Mouse (Mus musculus) limb, embryonic 14.5 days (tissue): ENCODE measurements at regions not wholly inside any gene's neighbourhood (a gene's known extent, or its start where the extent isn't known, plus 50 kb on each side); places are given as distances from the start of the nearest gene placed in this dataset.

Source experiments
- ATAC-seq: fragments of 200-750 bp; cut with Nextera tagmentation; 2 replicates; pipeline ENCODE4 v1.8.0; 2017; ENCODE audit warnings: low read depth, moderate number of reproducible peaks, moderate TSS enrichment; ENCODE audit not compliant: low FRiP score
- DNase-seq: peaks from one replicate; pipeline ENCODE4 v3.0.0-alpha.2; 2015; ENCODE audit warnings: low spot score
- H3K27ac ChIP-seq: fragments of 300-500 bp; sonication (generic); replicated peaks from 2 replicates; pipeline ENCODE4 v1.5.1; 2014; ENCODE audit warnings: low read depth, mild to moderate bottlenecking, low read length, moderate library complexity, mixed read lengths
- H3K27me3 ChIP-seq: fragments of 300-500 bp; sonication (generic); 2 replicates; pipeline ENCODE4 v1.6.1; 2014; ENCODE audit warnings: low read length, mixed read lengths; ENCODE audit not compliant: control insufficient read depth, insufficient read depth
- H3K36me3 ChIP-seq: fragments of 300-500 bp; sonication (generic); 2 replicates; pipeline ENCODE4 v1.6.1; 2014; ENCODE audit warnings: mild to moderate bottlenecking, low read length, moderate library complexity, mixed read lengths; ENCODE audit not compliant: control insufficient read depth, insufficient read depth
- H3K4me1 ChIP-seq: fragments of 300-500 bp; sonication (generic); 2 replicates; pipeline ENCODE4 v1.6.1; 2014; ENCODE audit warnings: antibody characterized with exemption, low read length, mixed read lengths; ENCODE audit not compliant: control insufficient read depth, insufficient read depth
- H3K4me2 ChIP-seq: fragments of 300-500 bp; sonication (generic); replicated peaks from 2 replicates; pipeline ENCODE4 v1.6.1; 2014; ENCODE audit warnings: low read depth, mild to moderate bottlenecking, low read length, moderate library complexity; ENCODE audit not compliant: severe bottlenecking
- H3K4me3 ChIP-seq: fragments of 300-500 bp; sonication (generic); replicated peaks from 2 replicates; pipeline ENCODE4 v1.5.1; 2014; ENCODE audit warnings: low read length
- H3K9ac ChIP-seq: fragments of 300-500 bp; sonication (generic); 2 replicates; pipeline ENCODE4 v1.6.1; 2014; ENCODE audit warnings: mild to moderate bottlenecking, low read depth, low read length, moderate library complexity; ENCODE audit not compliant: severe bottlenecking
- H3K9me3 ChIP-seq: fragments of 300-500 bp; sonication (generic); 2 replicates; pipeline ENCODE4 v1.6.1; 2016; ENCODE audit warnings: low read length; ENCODE audit not compliant: control insufficient read depth
- POLR2A ChIP-seq: fragments of 200-500 bp; IDR thresholded peaks from 2 replicates; pipeline ENCODE4 v1.8.0; 2012; ENCODE audit warnings: inconsistent platforms, mild to moderate bottlenecking, moderate library complexity, borderline replicate concordance; ENCODE audit not compliant: insufficient read depth, insufficient read length; ENCODE audit errors: extremely low read depth
- WGBS: fragments of 180-500 bp; shearing (Covaris S2); extraction: QIAGEN DNeasy Blood & Tissue Kit; methylation state at CpG from one replicate; pipeline ENCODE4 v1.1.7; 2014; 5-methylcytosine and 5-hydroxymethylcytosine counted together

GRCm38 (mm10) chr4:33799110-33799509 is 125.3 kb upstream of the Cnr1 start:
- H3K4me1 ChIP-seq: no peaks in the 10 kb centered on the region
- H3K27me3 ChIP-seq: no peaks in the 10 kb centered on the region
- no peak overlapping the region for H3K27ac ChIP-seq
- H3K9me3 ChIP-seq: no peaks in the 10 kb centered on the region
- H3K9ac ChIP-seq: no peak overlapping the region
- 54% methylated on average over 6 of the region's 6 CpGs for WGBS
- no peak overlapping the region for H3K4me2 ChIP-seq
- ATAC-seq (no peak), DNase-seq (no peak)
- no peak overlapping the region for H3K4me3 ChIP-seq
- no peak for TF ChIP-seq POLR2A
- H3K36me3 ChIP-seq: no peaks in the 10 kb centered on the region

DNA sequence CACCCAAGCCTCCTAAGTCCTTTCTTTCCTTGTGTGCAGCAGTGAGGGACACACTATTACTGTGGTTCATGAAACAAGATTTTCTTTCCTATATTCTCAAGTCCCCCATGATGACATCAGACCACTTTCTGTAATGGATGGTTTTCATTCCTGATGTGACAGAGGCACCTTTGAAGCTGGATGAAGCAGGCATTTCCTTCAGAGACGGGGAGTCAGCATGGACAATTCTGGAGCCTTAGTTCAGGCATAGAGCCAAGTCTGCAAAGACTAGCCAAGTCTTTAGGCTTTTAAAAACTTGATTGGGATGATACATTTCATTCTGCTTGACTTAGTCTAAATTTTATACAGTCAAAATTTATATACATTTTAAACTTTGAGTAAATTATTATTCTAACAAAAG is 124.6 kb upstream of the Cnr1 start:
- H3K27me3 ChIP-seq: no peaks in the 10 kb centered on the region
- DNase-seq (peak; percentile 17), ATAC-seq (no peak)
- no peak overlapping the region for H3K27ac ChIP-seq
- H3K9ac ChIP-seq: no peak overlapping the region
- 31% methylated on average over 1 of the region's 1 CpGs for whole genome bisulfite sequencing
- H3K9me3 ChIP-seq: no peaks in the 10 kb centered on the region
- H3K36me3 ChIP-seq: no peaks in the 10 kb centered on the region
- no peak overlapping the region for H3K4me3 ChIP-seq
- H3K4me1 ChIP-seq: no peaks in the 10 kb centered on the region
- H3K4me2 ChIP-seq: no peak overlapping the region
- TF ChIP-seq POLR2A: no peak

DNA sequence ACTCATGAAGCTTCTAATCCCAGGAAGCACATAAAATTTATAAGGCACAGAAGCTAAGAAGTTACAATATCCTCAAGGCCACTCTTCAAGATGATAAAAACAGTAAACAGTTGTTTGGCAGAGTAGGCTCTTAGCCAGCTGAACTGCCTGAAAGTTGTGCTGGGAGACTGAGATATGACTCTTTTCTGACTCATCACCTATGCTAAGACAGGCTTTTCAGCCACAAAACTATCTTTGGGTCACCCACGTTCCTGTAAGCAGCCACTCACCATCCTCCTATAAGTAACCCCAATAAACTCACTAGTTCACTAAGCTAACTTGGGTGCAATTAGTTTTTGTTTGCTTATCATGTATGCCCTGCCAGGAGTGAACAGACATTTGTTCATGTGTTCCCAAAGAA is 112.1 kb upstream of the Cnr1 start:
- H3K4me2 ChIP-seq: no peak overlapping the region
- no peaks in the 10 kb centered on the region for H3K9me3 ChIP-seq
- ATAC-seq: no peak
- no peaks in the 10 kb centered on the region for H3K4me1 ChIP-seq
- H3K9ac ChIP-seq: no peak overlapping the region
- no peak for TF ChIP-seq POLR2A
- 52% methylated on average over 1 of the region's 1 CpGs for WGBS
- no peak overlapping the region for H3K4me3 ChIP-seq
- H3K27ac ChIP-seq: no peak overlapping the region
- H3K36me3 ChIP-seq: no peaks in the 10 kb centered on the region
- H3K27me3 ChIP-seq: no peaks in the 10 kb centered on the region
- DNase-seq: no peak

GRCm38 (mm10) chr4:33823850-33824249 is 100.5 kb upstream of the Cnr1 start:
- no peak overlapping the region for H3K9ac ChIP-seq

GRCm38 (mm10) chr4:33833134-33833533 is 91.3 kb upstream of the Cnr1 start:
- Histone ChIP-seq H3K9ac (no peak overlapping the region), H3K9me3 (no peaks in the 10 kb centered on the region), H3K27ac (no peak overlapping the region), H3K36me3 (no peaks in the 10 kb centered on the region), H3K4me3 (no peak overlapping the region), H3K4me2 (no peak overlapping the region), H3K27me3 (no peaks in the 10 kb centered on the region), H3K4me1 (no peaks in the 10 kb centered on the region)
- DNase-seq (no peak), ATAC-seq (no peak)
- no peak for TF ChIP-seq POLR2A
- WGBS: 84% methylated on average over 7 of the region's 7 CpGs

More at GRCm38 (mm10) chr4:33823850-33824249, 100.5 kb upstream of the Cnr1 start:
- no peak overlapping the region for H3K4me2 ChIP-seq
- H3K4me3 ChIP-seq: no peak overlapping the region
- no peaks in the 10 kb centered on the region for H3K9me3 ChIP-seq
- DNase-seq (peak; percentile 33), ATAC-seq (0 out of 2 replicates have a peak, but pooled peaks have one; percentile 23)
- H3K36me3 ChIP-seq: no peaks in the 10 kb centered on the region
- H3K4me1 ChIP-seq: no peaks in the 10 kb centered on the region
- no peaks in the 10 kb centered on the region for H3K27me3 ChIP-seq
- TF ChIP-seq POLR2A: no peak
- H3K27ac ChIP-seq: no peak overlapping the region
- WGBS: 1% methylated on average over 5 of the region's 5 CpGs

GRCm38 (mm10) chr4:33838436-33838835 is 86.0 kb upstream of the Cnr1 start:
- Histone ChIP-seq H3K9ac (no peak overlapping the region), H3K4me3 (no peak overlapping the region), H3K4me2 (no peak overlapping the region), H3K4me1 (no peaks in the 10 kb centered on the region), H3K27me3 (no peaks in the 10 kb centered on the region), H3K27ac (no peak overlapping the region), H3K36me3 (no peaks in the 10 kb centered on the region), H3K9me3 (no peaks in the 10 kb centered on the region)
- DNase-seq (no peak), ATAC-seq (no peak)
- TF ChIP-seq POLR2A: no peak
- WGBS: 71% methylated on average over 6 of the region's 6 CpGs
